Mouse (Mus musculus) heart, postnatal 36 days (tissue): ENCODE measurements around the gene 4933407L21Rik. TPM values are rescaled to one million over a fixed set of nuclear protein-coding genes. Genes with fewer than 3 reads are reported as not detected.

Experiments
- DNase-seq, 2 experiments: peaks; one replicate each; pipeline ENCODE4 v3.0.0; 2021 to 2022
- intact Hi-C: fragments of 180-260 bp; cut with DNase I; formaldehyde crosslinking; loops from one replicate; pipeline ENCODE4 v1.15.1; 2025
- total RNA-seq, 2 experiments: library from RNA; stranded (reverse); gene quantifications; 2 replicates each; pipeline ENCODE4 v1.2.3; 2021

The 4933407L21Rik gene
- total RNA-seq, 2 experiments from 2014 or later, result not detected

DNA sequence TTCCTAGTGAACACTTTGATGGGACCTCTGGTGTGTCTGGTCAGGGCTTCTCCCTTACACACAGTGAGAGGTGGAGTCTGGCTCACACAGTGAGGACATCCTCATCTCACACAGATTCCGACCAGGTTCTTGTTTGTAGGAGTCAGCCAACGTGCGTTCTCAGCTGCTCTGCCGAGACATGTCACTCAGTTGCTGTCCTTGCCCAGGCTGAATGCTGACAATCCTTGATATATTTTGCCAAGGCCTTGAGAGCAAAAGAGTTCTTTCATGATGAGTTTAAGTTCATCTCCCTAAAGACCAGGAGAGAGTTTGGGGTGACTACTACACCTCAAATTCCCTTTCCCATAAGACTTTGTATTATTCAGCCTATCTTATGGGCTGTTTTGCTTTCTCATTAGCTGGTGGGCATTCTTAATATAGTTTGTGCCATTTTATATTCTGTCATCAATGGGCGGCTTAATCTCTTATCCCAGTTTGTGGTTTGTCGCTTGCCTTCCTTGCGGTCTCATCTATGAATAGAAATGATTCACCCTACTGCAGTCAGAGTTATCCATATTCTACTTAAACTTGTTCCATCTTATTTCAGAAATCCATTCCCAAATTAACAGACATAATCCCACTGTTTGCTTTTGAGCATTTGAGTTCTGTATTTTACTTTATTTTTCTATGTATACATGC is 15.1 kb upstream of the 4933407L21Rik start:
- intact Hi-C loops, result no loop called here
- no peak for DNase-seq

- no peak for DNase-seq
- intact Hi-C loops, result no loop called here
Measured at GRCm38 (mm10) chr1:85915890-85916289, 12.4 kb upstream of the 4933407L21Rik start.

DNA sequence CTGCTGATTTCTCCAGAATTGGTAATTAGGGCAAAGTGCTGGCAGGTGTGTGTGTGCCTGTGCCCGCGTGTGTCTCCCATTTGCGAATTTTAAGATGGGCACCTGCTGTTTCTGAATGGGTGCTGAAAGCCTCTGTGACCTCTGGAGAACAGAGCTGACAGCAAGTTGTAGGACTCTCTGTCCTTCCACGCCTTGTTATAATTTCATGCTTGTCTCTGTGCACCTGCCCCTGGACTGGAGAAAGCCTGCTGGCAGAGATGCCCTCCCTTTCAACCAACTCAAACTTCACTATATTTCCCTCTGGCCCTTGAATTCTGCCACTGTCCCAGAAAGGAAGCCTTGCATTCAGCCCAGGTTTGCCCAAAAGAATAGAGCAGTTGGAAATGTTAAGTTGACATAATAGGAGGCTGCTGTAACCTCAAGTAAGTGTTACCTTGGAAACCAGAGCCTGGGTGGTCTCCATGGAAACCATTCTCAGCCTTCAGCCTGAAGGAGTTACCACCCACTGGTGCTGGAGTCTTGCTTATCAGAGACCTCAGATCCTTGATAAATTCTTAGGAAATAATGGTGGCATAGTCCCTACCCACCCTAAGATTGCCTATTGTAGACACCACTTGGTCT is 11.3 kb upstream of the 4933407L21Rik start:
- DNase-seq, result no peak

DNA sequence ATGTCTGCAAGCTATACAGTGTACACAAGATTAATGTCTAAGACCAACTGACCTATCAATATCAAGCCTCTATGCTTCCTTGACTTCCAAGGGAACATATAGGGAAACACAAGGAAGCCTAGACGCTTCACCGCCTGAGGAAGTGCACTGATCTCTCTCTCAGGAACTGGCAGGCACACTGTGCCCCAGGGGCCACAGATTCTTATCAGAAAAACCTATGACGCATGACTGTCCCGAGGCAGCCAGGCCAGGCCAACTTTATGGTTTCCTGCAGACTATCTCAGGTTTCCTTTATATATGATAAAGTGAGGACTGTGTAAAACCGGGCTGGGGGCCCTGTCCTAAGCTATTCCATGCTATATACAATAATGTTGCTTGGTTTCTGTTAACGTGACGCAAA is 8.7 kb upstream of the 4933407L21Rik start:
- no peak for DNase-seq
- intact Hi-C loops, result no loop called here

More for the DNA sequence above, 11.3 kb upstream of the 4933407L21Rik start:
- intact Hi-C loops, result no loop called here

DNA sequence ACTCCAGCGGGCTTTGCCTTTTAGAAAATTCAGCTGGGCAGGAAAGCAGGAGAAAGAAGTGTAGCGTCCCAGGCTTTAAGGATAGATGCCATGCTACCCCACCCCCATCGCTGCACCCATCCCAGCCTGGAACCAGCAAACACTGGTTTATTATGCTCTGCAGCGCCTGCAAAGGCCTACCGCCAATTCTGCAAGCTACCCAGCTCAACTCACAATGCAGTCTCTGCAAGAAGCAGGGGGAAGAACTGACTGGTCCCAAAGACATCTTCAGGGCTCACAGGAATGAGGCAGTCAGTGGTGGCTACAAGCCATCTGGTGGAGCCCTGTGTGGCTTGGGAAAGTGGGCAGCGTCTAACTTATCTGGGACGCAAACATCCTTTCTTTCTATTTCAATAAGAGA is 6.6 kb upstream of the 4933407L21Rik start:
- DNase-seq, result no peak
- intact Hi-C loops, result no loop called here

GRCm38 (mm10) chr1:85922127-85922864 is 6.0 kb upstream of the 4933407L21Rik start:
- DNase-seq, result no peak
- intact Hi-C loops, result no loop called here

DNA sequence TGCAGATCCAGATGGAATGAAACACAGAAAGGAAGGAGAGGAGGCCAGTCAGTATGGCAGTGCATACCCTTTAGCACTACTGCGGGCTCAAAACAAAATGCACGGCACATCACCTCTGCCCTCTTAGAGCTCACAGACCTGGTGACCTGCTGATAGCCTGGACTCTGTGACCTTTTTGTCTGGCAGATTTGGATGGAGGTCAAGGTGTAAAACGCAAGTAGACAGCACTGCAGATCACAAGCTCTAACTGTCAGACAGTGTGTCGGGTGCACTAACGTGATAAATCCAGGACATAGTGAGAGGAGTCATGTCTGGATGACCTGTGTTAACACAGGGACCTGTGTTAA is 5.4 kb upstream of the 4933407L21Rik start:
- no peak for DNase-seq
- intact Hi-C loops, result no loop called here

- intact Hi-C loops, result no loop called here
- DNase-seq, result no peak
Measured at GRCm38 (mm10) chr1:85925183-85925582, 3.1 kb upstream of the 4933407L21Rik start.

DNA sequence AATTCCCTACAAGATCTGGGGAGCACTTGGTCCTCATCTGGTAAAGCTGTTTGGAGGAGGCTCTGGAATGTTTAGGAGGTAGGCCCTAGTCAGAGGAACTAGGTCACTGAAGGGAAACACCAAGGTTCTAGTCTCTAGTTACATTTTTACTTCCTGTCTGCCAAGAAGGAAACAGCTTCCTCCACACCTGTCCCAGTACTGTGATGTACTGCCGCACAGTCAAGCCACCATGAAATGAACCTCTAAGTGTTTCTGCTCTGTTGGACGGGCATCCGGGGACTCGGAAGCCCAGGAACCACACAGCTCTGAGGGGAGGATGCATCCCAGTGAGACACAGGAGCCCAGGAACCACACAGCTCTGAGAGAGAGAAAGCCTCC is 394 bp downstream of the 4933407L21Rik start:
- intact Hi-C loops, result no loop called here
- no peak for DNase-seq

GRCm38 (mm10) chr1:85929406-85929805 is 1.1 kb downstream of the 4933407L21Rik start:
- intact Hi-C loops, result no loop called here
- no peak for DNase-seq

DNA sequence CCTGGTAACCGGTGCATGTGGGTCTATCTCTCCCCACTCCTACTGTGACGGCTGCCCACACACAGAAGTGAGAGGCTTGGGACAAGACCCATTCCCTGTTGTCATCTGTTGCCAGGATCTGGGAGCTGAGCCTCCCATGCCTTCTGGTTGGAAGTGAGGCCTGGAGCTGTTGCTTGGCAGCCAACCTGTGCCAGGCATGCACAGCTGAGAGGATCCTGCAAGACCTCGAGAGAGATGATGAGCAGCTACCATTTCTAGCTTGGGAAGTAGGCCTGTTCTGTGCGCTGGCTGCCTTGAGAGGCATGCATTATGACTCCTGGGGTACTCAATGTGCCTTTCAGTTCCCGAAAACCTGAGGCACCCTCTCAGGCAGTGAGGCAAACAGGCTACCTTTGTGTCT is 2.9 kb downstream of the 4933407L21Rik start:
- intact Hi-C loops, result no loop called here

GRCm38 (mm10) chr1:85933226-85933625 is 4.9 kb downstream of the 4933407L21Rik start:
- no peak for DNase-seq
- intact Hi-C loops, result no loop called here

More for the DNA sequence above, 2.9 kb downstream of the 4933407L21Rik start:
- DNase-seq, result no peak

- intact Hi-C loops, result loop anchor here (2.0 kb wide), 1 partner anchor 81 kb away; no protein-coding TSS in a partner anchor
- no peak for DNase-seq
Measured at GRCm38 (mm10) chr1:85933631-85934465, 5.6 kb downstream of the 4933407L21Rik start.

- intact Hi-C loops, result loop anchor here (2.0 kb wide), 1 partner anchor 82 kb away; no protein-coding TSS in a partner anchor
- no peak for DNase-seq
Measured at GRCm38 (mm10) chr1:85934560-85934959, 6.3 kb downstream of the 4933407L21Rik start.

GRCm38 (mm10) chr1:85935148-85935852 is 7.0 kb downstream of the 4933407L21Rik start:
- DNase-seq, result peak; percentile 58 to 71
- intact Hi-C loops, result loop anchor here (1.0 to 2.0 kb wide), 2 partner anchors 73 to 82 kb away; no protein-coding TSS in a partner anchor

DNA sequence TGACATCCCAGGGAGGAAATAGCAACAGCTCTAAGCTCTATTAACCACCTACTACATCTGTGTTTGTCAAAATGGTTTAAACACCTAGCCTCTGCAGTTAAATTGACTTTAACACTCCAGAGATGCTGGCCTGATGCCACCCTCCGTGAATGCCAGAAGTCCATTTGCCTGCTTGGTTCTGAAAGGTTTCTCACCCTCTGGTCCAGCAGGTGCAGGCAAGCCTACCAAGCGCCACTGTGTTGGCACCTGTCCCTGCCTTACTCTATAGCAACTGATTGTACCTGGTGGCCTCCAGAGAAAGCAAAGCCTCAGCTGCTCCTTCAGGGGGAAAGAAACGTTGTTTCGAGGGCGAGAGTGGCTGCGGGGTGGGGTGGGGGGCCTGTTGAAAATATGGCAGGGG is 8.0 kb downstream of the 4933407L21Rik start:
- no peak for DNase-seq
- intact Hi-C loops, result no loop called here

DNA sequence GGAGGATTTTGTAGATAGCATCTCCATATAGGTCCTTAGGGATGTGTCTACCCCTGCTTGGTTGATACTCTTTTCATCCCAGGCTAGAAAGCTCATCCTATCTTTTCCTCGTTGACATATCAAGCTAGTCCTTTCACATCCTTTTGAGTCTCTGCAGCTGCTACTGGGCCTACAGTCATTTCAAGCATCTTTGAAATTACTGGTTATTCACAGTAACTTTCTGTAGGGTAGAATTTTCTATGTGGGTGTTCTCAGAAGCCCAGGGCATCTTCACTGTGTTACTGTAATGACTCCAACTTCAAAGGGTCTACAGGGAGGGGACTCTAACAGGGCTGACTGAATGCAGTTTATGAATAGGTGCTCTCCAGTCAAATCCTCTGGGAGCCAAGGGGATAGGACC is 9.0 kb downstream of the 4933407L21Rik start:
- intact Hi-C loops, result no loop called here
- no peak for DNase-seq

- DNase-seq, result no peak
- intact Hi-C loops, result no loop called here
Measured at GRCm38 (mm10) chr1:85942318-85942717, 14.0 kb downstream of the 4933407L21Rik start.

- intact Hi-C loops, result no loop called here
- DNase-seq, result no peak
Measured at GRCm38 (mm10) chr1:85949085-85949684, 20.9 kb downstream of the 4933407L21Rik start.

DNA sequence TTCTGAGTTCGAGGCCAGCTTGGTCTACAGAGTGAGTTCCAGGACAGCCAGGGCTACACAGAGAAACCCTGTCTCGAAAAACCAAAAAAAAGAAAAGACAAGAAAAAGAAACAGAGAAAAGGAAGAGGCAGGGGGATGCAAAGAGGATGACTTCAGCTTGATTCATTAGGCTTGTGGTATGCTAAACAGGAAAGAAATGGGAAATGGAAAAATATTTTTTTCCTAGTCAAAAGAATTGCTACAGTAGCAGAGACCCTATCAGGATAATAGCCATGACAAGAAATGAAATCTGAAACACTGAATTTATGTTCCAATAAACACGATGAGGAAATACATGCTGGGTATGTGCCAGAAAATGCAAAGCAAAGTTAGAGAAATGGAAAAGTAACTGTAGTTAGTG is 26.9 kb downstream of the 4933407L21Rik start:
- intact Hi-C loops, result no loop called here

More for the DNA sequence above, 26.9 kb downstream of the 4933407L21Rik start:
- DNase-seq, result no peak
